Mouse (Mus musculus) small intestine, adult 2 months (tissue): Measurements from ENCODE around the gene Rbfox1.

Source experiments
- CTCF ChIP-seq: fragments of 200-500 bp; IDR thresholded peaks from 2 replicates; pipeline ENCODE4 v1.5.1; 2012; ENCODE audit warnings: low read depth, mild to moderate bottlenecking, control low read depth, inconsistent platforms, low read length, moderate library complexity, mixed read lengths; ENCODE audit not compliant: insufficient replicate concordance, insufficient read length; ENCODE audit errors: extremely low read depth
- POLR2A ChIP-seq: fragments of 200-500 bp; IDR thresholded peaks from 2 replicates; pipeline ENCODE4 v1.6.1; 2012; ENCODE audit warnings: low read depth, mild to moderate bottlenecking, control low read depth, inconsistent platforms, low read length, moderate library complexity

- no peak for TF ChIP-seq CTCF
- no peak for TF ChIP-seq POLR2A
These were observed 563.1 kb downstream of the Rbfox1 start for GRCm38 (mm10) chr16:6448250-6448649.
